8 mouse cellular contexts compared by ENCODE assay signal in the genomic region with DNA sequence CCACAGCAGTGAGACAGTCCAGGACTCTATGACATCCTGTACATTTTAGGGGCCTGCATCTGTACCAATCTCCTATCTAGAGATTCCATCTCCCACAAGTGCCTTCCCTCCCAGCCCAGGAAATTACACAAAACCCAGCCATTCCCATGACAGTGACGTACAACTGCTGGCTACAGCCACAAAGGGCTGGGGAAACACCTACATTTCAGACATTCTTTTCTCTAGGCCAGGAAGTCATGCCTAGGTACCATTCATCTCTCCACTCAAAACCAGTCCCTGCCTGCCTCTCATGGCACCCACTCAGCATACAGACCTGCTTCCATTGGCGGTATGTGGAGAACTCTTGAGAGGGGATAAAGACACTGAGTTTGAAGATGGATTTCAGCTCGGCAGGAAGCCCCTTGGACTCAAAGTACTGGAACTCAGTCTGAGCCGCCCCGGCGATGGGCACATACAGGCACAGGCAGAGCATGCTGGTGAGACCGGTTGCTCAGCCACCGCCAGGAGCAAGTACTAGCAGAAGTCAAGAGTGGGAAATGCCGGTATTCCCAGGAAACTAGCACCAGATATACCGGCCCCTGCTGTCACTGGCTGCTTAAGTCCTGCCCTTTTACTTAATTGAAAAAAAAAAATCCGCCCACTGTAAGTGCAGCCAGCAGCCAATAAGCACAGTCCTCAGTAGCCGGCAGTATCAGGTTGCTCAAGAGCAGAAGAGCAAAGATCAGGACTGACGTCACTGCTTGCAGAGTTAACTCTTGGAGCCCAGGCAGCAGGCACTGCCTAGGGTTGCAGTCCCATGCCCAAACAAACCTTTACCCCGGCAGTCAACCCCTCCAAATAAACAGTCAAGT. TPM values are rescaled to one million over a fixed set of nuclear protein-coding genes. Genes with fewer than 3 reads are reported as not detected.
DNase-seq lines count a peak whose midpoint lies in the region; ATAC-seq and TF ChIP-seq lines count a peak whose summit lies in the region.

No protein-coding gene starts in this region.

- peaks cover 9% of the 10 kb centered on the region for H3K36me3 ChIP-seq in hindbrain, embryonic 16.5 days (ENCODE audit: control insufficient read depth, insufficient read depth, low read length)
- peaks cover 22% of the 10 kb centered on the region for H3K36me3 ChIP-seq in liver, adult 2 months (ENCODE audit: control insufficient read depth, insufficient read depth, low read length)
- peaks cover 13% of the 10 kb centered on the region for H3K36me3 ChIP-seq in midbrain, embryonic 16.5 days (ENCODE audit: control insufficient read depth, insufficient read depth, low read length)

- DNase-seq in 3134 (ENCODE audit: extremely low read depth, insufficient read length, low spot score) (peak; percentile 78), MEL-GATA-1-ER (ENCODE audit: extremely low read depth, low read depth) (peak; percentile 34)
- DNase-seq in cerebellum, postnatal 10 days: peak; percentile 43 to 52
- peak; percentile 85 for DNase-seq in gastrocnemius, adult 2 months
- DNase-seq in liver, adult 2 months (ENCODE audit: extremely low read depth, low read depth, low spot score): peak; percentile 100
- peak; percentile 89 for DNase-seq in yolk sac, embryonic 10.5 days (ENCODE audit: low spot score)

- H3K4me2 ChIP-seq in hindbrain, embryonic 16.5 days (ENCODE audit: low read length): peak overlapping the region; percentile 63
- H3K4me2 ChIP-seq in midbrain, embryonic 16.5 days (ENCODE audit: low read length): peak overlapping the region; percentile 78

- H3K9me3 ChIP-seq in hindbrain, embryonic 16.5 days (ENCODE audit: control insufficient read depth, low read length): no peaks in the 10 kb centered on the region
- H3K9me3 ChIP-seq in midbrain, embryonic 16.5 days (replicated peaks; ENCODE audit: control insufficient read depth, low read length, poor library complexity, severe bottlenecking): no peaks in the 10 kb centered on the region

- peak; percentile 80 for ATAC-seq in hindbrain, embryonic 16.5 days
- ATAC-seq in midbrain, embryonic 16.5 days: peak; percentile 76

- peak overlapping the region; percentile 97 for H3K27ac ChIP-seq in gastrocnemius, adult 2 months
- peak overlapping the region; percentile 69 for H3K27ac ChIP-seq in hindbrain, embryonic 16.5 days (ENCODE audit: low read depth, low read length)
- H3K27ac ChIP-seq in liver, adult 2 months (replicated peaks; ENCODE audit: insufficient read depth, low read depth, low read length): peak overlapping the region; percentile 86
- H3K27ac ChIP-seq in midbrain, embryonic 16.5 days (ENCODE audit: low read length): peak overlapping the region; percentile 78

- intact Hi-C loops in gastrocnemius, adult 2 months (cut with DNase I): no loop called here

- peak overlapping the region; percentile 89 for H3K4me3 ChIP-seq in gastrocnemius, adult 2 months
- H3K4me3 ChIP-seq in hindbrain, embryonic 16.5 days (ENCODE audit: low read length): peak overlapping the region; percentile 43
- peak overlapping the region; percentile 61 for H3K4me3 ChIP-seq in liver, adult 2 months (ENCODE audit: insufficient read depth, low read depth, low read length)
- peak overlapping the region; percentile 42 for H3K4me3 ChIP-seq in midbrain, embryonic 16.5 days (ENCODE audit: low read depth, low read length)

- no peaks in the 10 kb centered on the region for H3K27me3 ChIP-seq in hindbrain, embryonic 16.5 days (replicated peaks; ENCODE audit: control insufficient read depth, insufficient read depth, low read length)
- no peaks in the 10 kb centered on the region for H3K27me3 ChIP-seq in liver, adult 2 months (ENCODE audit: control insufficient read depth, insufficient read depth, low read length)
- H3K27me3 ChIP-seq in midbrain, embryonic 16.5 days (ENCODE audit: control insufficient read depth, insufficient read depth, low read depth, low read length): no peaks in the 10 kb centered on the region

- peaks cover 38% of the 10 kb centered on the region for H3K4me1 ChIP-seq in hindbrain, embryonic 16.5 days (ENCODE audit: control insufficient read depth, insufficient read depth, low read depth, low read length)
- peaks cover 20% of the 10 kb centered on the region for H3K4me1 ChIP-seq in liver, adult 2 months (ENCODE audit: control insufficient read depth, insufficient read depth, low read length)
- peaks cover 39% of the 10 kb centered on the region for H3K4me1 ChIP-seq in midbrain, embryonic 16.5 days (ENCODE audit: control insufficient read depth, insufficient read depth, low read length)

- peaks cover 7% of the 10 kb centered on the region; the same call in 1 of the 2 replicates for H3K79me2 ChIP-seq in liver, adult 2 months (ENCODE audit: control insufficient read depth, insufficient read depth, low read length)

- WGBS in hindbrain, embryonic 16.5 days: 2% methylated on average over 14 of the region's 14 CpGs
- WGBS in liver, adult 2 months: 1% methylated on average over 14 of the region's 14 CpGs
- 3% methylated on average over 14 of the region's 14 CpGs for WGBS in midbrain, embryonic 16.5 days

- peak; percentile 93 for TF ChIP-seq POLR2A in liver, adult 2 months (IDR thresholded peaks at IDR 0.05; ENCODE audit: extremely low read depth, insufficient read depth, low read length)

- H3K9ac ChIP-seq in hindbrain, embryonic 16.5 days (ENCODE audit: low read depth, low read length): peak overlapping the region; percentile 48
- peak overlapping the region; percentile 78 for H3K9ac ChIP-seq in liver, adult 2 months (ENCODE audit: low read depth, low read length)
- H3K9ac ChIP-seq in midbrain, embryonic 16.5 days (ENCODE audit: low read depth, low read length): peak overlapping the region; percentile 61

- no peak; the same call in 1 of the 2 replicates for TF ChIP-seq CTCF in gastrocnemius, adult 2 months (IDR thresholded peaks at IDR 0.05)
- TF ChIP-seq CTCF in liver, adult 2 months (IDR thresholded peaks at IDR 0.05; ENCODE audit: low read depth, low read length): no peak

RNA-seq across cellular contexts. Expression of a gene that starts 26.6 kb away (rescaled TPM):
- total RNA-seq in gastrocnemius, adult 2 months (2021): 1 to 10 TPM; 2.2 to 2.3 TPM
- 5.1 and 5.2 TPM in 2 replicates for polyA plus RNA-seq in hindbrain, embryonic 16.5 days (2015; fragmentation: Nextera tagmentation; extraction: Ambion mirVana)
- 0.67 and 0.83 TPM in 2 replicates for total RNA-seq in liver, adult 2 months (2014; rRNA removed)
- polyA plus RNA-seq in liver, adult 2 months (2012; rRNA removed): 2.9 and 3.0 TPM in 2 replicates
- 5.3 and 5.5 TPM in 2 replicates for polyA plus RNA-seq in midbrain, embryonic 16.5 days (2015; fragmentation: Nextera tagmentation; extraction: Ambion mirVana)

RNA-seq across cellular contexts. Expression of a gene that starts 27.5 kb away (rescaled TPM):
- total RNA-seq in gastrocnemius, adult 2 months (2021): 100 to 1,000 TPM in 1 of 2 experiments, 10 to 100 TPM in 1; 45.3 to 211 TPM
- polyA plus RNA-seq in hindbrain, embryonic 16.5 days (2015; fragmentation: Nextera tagmentation; extraction: Ambion mirVana): 55.0 and 60.6 TPM in 2 replicates
- 40.0 and 41.9 TPM in 2 replicates for total RNA-seq in liver, adult 2 months (2014; rRNA removed)
- 57.9 and 124 TPM in 2 replicates for polyA plus RNA-seq in liver, adult 2 months (2012; rRNA removed)
- 55.1 and 60.1 TPM in 2 replicates for polyA plus RNA-seq in midbrain, embryonic 16.5 days (2015; fragmentation: Nextera tagmentation; extraction: Ambion mirVana)

RNA-seq across cellular contexts. Expression of a gene that starts 28.0 kb away (rescaled TPM):
- 10 to 100 TPM; 34.7 to 51.1 TPM for total RNA-seq in gastrocnemius, adult 2 months (2021)
- 56.4 and 59.8 TPM in 2 replicates for polyA plus RNA-seq in hindbrain, embryonic 16.5 days (2015; fragmentation: Nextera tagmentation; extraction: Ambion mirVana)
- total RNA-seq in liver, adult 2 months (2014; rRNA removed): 22.6 and 30.7 TPM in 2 replicates
- polyA plus RNA-seq in liver, adult 2 months (2012; rRNA removed): 24.4 and 25.5 TPM in 2 replicates
- 50.7 and 51.4 TPM in 2 replicates for polyA plus RNA-seq in midbrain, embryonic 16.5 days (2015; fragmentation: Nextera tagmentation; extraction: Ambion mirVana)

RNA-seq across cellular contexts. Expression of a gene that starts 35.7 kb away (rescaled TPM):
- total RNA-seq in gastrocnemius, adult 2 months (2021): 1 to 10 TPM; 2.6 to 3.4 TPM
- polyA plus RNA-seq in hindbrain, embryonic 16.5 days (2015; fragmentation: Nextera tagmentation; extraction: Ambion mirVana): 0.76 and 0.93 TPM in 2 replicates
- total RNA-seq in liver, adult 2 months (2014; rRNA removed): 2.1 and 10.0 TPM in 2 replicates
- 29.3 and 45.5 TPM in 2 replicates for polyA plus RNA-seq in liver, adult 2 months (2012; rRNA removed)
- 0.86 and 1.2 TPM in 2 replicates for polyA plus RNA-seq in midbrain, embryonic 16.5 days (2015; fragmentation: Nextera tagmentation; extraction: Ambion mirVana)

RNA-seq across cellular contexts. Expression of a gene that starts 42.0 kb away (rescaled TPM):
- 10 to 100 TPM; 34.3 to 43.2 TPM for total RNA-seq in gastrocnemius, adult 2 months (2021)
- polyA plus RNA-seq in hindbrain, embryonic 16.5 days (2015; fragmentation: Nextera tagmentation; extraction: Ambion mirVana): 161 and 196 TPM in 2 replicates
- 25.8 and 32.5 TPM in 2 replicates for total RNA-seq in liver, adult 2 months (2014; rRNA removed)
- 103 and 144 TPM in 2 replicates for polyA plus RNA-seq in liver, adult 2 months (2012; rRNA removed)
- 117 and 132 TPM in 2 replicates for polyA plus RNA-seq in midbrain, embryonic 16.5 days (2015; fragmentation: Nextera tagmentation; extraction: Ambion mirVana)

Comparison
In these comparisons a context has a peak if more than half of its experiments do, and no peak if none do; other contexts are left out.
1. Peak in every context shown above with its lines: DNase-seq, ATAC-seq, H3K4me3 ChIP-seq and H3K27ac ChIP-seq.
2. DNase-seq: peak in every context shown above with its lines; median percentile 100 in liver, adult 2 months; 89 in yolk sac, embryonic 10.5 days; 85 in gastrocnemius, adult 2 months; 78 in 3134; 48 in cerebellum, postnatal 10 days; 34 in MEL-GATA-1-ER.